Mouse (Mus musculus) regulatory T cell (primary cell): ENCODE data around the gene Rsu1.

Experiments
- in situ Hi-C: fragments of 300-600 bp; cut with MboI, MseI; formaldehyde crosslinking; loops from one replicate; pipeline ENCODE4 v1.15.1; 2025; ENCODE audit warnings: high pct_unique_total_duplicates

Rsu1 gene

DNA sequence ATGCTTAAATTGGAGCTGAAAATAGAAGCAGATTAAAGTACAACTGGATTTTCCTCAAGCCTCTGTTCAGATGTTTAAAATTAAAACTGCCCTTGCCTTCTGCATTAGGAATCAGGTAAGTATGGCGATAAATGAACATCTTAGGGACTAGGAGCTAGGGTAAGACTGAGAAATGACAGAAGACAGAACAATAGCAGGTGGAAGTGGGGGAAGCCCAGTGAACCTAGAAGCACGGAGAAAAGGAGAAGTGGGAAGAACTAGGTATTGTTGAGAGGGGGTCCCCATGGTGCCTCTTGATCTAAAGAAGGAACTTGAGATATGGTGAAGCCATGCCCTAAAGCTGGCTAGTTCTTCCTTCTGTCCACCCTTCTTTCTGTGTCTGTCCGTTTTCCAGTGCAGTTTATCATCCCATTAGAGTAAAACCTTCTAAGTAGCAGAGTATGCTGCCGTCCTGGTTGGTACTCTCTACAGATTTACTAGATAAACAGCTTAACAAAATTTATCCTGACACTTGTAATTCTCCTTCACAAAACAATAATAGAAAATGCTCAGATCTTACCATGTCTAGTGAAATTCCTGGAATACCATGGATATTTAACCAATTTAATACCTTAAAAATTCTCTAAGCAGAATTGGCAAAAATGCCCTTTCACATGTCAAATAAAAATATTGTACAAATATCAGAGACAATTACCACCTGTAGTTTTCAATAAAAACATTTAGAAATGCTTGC lies 101.9 kb downstream of the Rsu1 start:
- in situ Hi-C loops, result no loop called here

DNA sequence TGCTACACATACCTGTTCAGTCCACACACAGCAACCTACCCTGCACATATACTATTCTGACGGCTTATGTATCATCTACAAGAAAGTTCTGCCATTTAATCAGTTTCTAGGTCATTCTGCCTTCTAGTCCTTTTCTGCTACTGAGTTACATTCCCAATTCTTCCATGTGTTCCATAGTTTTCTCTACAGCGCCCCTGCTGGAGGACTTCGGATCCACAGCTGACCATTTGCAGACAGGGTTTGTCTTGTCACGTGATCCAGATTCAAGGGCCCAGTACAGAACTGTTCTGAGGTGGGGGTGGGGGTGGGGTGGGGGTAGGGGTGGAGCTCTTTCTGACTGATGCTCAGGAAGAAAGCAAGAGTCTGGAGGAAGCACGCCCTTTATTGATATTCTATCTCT lies 102.5 kb downstream of the Rsu1 start:
- in situ Hi-C loops, result no loop called here

DNA sequence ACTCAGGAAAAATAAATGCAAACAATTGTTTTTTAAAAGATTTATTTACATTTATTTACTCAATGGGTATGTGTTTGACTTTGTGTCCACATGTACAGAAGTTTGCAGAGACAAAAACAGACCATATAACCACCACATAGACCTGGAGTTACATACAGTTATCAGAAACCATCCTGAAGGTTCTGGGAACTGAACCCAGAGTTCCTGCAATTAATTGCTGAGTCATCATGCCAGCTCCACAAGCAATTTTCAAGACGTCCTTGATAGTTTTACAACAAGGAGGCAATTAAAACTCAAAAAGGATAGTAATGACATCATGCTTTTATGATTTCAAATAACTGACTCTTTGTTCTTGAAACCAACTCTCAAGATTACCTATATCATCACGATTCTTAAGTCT lies 109.5 kb downstream of the Rsu1 start:
- in situ Hi-C loops, result no loop called here

DNA sequence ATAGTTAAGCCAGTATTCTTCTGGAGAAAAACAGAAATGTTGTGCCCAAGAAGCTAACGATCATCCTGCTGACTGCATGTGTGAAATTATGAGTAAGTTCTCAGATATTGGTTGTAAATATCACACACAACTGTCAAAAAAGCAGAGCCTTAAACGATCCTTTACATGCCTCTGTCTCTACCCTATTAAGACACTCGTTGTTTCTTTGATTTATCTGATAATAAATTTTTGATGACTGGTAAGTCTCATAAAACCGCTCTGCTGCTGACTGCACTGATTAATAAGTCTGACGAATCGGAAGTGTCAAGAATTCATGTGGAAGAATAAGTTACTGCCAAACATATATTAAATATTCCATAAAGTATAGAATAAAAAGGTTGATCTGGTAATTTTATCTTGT lies 126.0 kb downstream of the Rsu1 start:
- in situ Hi-C loops, result no loop called here

DNA sequence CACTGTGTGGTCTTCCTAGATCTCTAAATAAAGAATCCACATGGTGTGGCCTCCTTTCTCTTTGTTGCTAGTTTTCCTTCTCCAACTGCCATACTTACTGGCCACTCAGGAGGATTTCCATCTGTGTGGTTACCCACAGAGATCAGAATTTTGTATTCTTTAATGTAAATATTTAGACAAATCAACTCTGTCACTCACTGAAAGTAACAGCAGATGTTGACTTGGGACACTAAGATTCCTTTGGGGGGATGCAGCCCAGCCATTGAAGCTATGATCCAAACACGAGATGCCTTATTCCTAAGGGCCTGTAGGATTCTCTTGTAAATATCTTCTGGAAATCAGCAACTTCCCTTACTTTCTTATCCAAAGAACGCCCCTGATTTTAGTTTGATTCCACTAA lies 136.3 kb downstream of the Rsu1 start:
- in situ Hi-C loops, result no loop called here

DNA sequence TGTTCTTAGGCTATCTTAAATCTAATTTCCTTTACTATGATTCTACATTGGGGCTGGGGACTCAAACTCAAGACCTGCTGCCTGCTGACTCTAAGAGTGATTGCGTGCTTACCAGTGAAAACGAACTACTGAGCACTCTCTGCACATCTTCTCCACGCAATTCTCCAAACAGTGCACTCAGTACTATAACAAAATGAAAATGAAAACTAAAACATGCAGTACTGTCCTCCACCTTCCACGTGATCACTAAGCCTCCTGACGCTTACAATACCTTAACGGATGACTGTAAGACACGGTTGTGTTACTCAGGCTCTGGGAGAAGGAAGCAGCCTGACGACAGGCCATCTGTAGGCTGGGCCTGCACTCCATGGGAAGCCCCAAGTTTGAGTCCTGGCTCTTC lies 138.4 kb downstream of the Rsu1 start:
- in situ Hi-C loops, result no loop called here

DNA sequence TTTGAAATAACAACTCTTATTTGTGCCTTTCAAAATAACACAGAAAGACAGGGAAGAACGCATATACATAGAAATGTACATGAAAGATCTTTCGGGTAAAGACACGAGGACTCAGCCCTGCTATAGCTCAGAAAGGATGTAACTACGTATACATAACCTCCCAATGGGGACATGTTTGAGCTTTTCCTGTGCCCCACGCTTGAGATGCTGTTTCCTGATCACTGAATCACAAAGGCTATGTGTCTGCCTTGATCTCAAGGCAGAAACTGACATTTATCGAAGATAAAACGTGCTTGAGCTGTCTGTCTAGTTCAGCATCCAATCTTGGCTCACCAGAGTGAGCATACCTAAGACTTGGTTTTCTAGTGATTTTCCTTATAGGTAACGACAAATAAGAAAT lies 138.8 kb downstream of the Rsu1 start:
- in situ Hi-C loops, result no loop called here

DNA sequence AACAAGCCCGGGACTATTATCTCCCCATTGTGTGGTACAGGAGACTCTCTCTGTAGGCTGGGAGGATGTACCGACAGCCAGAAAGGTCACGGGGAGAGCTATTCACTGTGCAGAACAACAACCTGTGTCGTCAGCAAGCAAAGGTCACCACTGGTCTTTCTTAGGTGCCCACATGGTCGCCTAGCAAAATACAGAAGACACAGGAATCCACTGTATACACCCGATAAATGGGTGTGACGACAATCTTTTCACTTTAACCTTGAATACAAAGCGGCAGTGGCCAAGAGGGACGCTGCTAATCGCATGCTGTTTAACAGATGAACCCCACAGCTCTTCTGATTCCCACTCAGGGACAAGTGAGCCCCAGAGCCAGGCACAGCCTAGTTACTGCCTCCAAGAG lies 141.4 kb downstream of the Rsu1 start:
- in situ Hi-C loops, result no loop called here

DNA sequence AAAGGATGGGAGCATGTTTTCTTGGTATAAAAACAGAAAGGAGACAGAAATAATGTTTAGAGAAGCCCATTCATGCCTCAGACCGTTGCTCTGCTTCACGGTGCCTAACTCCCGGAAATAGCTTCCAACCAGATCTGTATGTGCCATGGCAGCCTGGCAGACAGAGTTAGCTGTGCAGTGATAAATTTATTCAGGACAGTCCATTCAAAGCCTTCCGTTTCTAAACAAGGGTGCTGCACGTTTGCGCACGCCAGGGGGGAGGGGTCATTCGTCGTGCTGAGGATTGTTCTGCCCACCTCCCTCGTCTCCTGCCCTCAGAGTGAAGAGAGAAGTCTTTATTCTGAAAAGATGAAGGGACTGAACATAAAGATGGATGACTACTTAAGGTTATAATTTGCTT lies 141.9 kb downstream of the Rsu1 start:
- in situ Hi-C loops, result no loop called here

DNA sequence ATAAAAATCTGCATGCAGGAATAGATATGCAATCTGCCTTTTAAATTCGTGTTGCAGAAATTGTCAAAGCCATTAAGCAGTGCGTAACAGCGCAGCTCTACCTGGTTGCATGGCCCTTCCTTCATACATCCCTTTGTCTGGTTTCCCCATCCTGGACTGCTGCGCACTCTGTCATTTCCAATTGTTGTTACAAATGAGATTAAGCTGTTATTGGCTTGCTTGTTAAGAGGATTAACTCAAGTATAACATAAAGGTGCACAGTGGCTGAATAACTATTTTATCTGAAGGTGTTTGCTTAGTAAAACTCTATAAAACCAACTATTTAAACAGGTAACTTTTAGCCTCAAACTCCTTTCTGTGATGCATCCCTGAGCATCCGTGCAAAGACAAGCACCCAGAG lies 150.8 kb downstream of the Rsu1 start:
- in situ Hi-C loops, result no loop called here

DNA sequence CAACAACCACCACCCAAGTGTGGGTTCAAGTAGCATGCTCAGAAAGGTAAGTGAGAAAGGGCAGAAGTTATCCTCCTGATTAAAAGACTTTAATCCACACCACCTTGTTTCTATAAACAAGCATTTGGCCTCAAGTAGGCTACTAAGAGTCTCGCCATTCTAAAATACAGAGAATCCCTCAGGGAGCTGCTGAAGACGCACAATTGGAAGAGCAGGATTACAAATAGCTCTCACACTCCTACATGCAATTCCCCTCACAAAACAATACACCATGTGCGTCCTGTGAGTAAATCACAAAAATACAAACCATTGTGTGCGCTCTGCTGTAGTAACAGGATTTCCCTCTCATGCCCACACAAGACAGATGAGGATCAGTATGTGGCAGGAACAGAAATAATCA lies 153.3 kb downstream of the Rsu1 start:
- in situ Hi-C loops, result loop anchor here (10.0 kb wide), 1 partner anchor 1813 kb away; no protein-coding TSS in a partner anchor

DNA sequence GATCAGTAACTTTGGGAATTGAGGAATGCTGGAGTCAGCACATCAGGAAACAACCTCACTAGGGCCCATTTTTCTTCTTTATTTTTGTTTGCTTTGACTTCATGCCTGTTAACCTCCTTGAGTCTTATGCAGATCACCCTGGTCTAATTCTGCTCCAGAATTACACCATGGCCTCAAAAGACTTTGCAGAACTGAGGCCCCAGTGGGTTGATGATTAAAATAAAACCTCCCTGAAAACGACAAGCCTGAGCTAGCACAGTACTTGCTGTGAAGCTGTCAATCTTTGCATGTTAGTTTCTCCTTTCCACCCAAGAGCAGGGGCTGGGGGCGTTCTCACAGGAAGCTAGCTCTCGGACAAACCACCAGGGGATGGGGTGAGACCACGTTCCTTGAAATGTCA lies 164.7 kb downstream of the Rsu1 start:
- in situ Hi-C loops, result no loop called here

DNA sequence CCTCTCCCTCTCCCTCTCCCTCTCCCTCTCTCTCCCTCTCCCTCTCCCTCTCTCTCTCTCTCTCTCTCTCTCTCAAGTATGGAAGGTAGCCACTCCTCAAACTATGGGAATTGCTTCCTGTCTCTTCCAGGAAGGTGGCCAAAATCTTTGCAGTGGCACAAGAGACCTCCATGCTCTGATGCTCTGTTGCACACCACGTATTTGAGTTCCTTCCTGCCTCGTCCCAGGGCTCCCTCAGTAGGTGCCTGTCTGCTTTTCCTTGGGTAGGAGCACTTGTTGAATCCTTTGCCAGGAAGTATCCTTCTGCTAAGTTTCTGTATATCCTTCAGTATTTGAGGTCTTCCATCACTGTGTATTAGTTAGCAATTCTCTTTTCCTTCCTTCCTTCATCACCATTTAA lies 166.8 kb downstream of the Rsu1 start:
- in situ Hi-C loops, result no loop called here

DNA sequence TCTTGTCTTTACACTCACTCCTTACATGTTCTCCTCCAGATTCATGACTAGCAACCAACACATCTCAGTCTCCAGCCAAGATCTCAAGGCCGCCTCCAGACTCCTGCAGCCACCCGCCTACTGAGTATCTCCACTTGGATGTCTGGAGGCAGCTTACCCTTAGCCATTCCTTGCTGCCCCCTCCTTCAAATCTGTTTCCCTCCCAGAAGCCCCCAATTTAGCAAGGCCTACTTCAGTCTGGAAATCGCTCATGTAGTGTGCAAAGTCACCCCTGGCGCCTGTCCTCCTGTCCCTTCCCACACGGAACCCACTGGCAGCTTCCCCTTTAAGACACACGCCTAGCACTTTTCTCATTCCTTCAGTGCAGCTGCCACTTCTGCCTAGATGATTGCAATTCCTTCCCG lies 167.4 kb downstream of the Rsu1 start:
- in situ Hi-C loops, result no loop called here

DNA sequence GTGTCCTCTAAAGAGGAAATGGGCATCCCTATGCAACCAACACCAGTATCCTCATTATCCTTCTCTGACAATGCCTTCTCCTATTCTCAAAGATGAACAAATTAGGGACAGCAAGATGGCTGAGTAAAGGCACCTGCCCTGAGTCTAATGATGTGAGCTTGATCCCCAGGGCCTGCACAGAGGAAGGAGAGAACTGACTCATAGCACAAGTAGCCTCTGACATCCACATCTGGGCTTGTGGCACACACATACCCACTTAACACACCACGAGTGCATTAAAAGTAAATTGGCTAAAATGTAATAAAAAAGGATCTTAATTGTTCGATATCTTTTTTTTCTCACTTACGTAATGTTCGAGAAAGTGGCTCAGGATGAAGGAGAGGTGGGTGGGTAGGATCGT lies 177.2 kb downstream of the Rsu1 start:
- in situ Hi-C loops, result no loop called here

DNA sequence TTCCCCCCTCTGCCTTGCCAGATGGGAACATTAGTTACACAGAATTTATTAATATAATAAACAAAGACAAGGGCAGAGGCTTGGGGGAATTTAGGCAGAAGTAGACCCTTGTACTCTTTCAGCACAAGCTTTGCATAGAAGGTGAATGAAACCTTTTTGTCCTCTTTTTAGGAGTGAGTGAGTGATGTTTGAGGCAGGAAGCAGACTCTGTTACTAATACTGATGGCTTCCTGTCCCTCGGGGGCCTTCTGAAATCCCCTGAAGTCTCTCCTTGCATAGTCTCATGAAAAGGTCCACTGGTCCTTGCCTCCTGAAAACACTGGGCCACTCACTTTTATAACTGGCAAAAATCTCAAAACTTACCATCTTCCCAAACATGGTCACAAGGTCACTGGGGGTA lies 177.6 kb downstream of the Rsu1 start:
- in situ Hi-C loops, result no loop called here

DNA sequence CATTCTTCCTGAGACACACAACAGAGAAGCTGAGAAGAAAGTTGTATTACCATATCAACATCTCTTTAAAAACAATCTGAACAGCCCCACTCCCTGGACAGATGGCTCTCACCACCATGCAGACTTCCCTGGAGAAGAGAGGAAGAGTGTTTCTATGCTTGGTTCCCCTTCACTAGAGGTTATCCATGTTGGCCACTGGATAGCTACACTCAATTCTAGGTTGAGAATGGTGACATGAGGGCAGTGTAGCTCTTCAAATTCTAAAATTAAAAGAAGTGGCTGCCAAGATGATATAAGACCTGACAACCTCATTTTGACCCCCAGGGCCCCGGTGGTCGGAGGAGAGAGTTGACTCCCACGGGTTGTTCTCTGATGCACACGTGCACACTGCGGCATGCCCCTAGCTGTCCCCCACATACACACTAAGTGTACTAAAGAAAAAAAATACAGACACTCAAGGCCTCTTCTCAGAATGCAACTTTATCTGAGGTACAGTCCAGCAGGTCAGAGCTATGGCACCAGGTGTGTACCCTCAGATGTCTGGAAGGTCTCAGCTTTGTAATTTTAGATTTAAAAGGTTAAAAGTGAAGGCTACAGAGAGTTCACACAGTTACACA lies 179.7 kb downstream of the Rsu1 start:
- in situ Hi-C loops, result no loop called here

DNA sequence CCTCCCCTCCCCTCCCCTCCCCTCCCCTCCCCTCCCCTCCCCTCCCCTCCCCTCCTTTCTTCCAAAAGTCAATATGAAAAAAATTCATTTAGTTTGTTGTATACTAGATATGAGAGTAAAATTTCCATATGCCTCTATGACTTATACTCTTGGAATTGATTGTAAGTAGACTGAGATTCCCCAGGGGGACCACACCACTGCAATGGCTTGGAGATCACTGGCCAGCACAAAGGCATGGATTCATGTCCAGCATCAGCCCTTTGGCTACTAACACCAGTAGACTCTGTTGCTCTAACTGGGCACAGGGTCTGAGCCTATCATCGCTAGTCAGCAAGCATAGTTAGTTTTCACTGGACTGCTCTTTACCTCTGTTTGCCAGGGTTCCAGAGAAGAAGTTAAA lies 180.4 kb downstream of the Rsu1 start:
- in situ Hi-C loops, result no loop called here

DNA sequence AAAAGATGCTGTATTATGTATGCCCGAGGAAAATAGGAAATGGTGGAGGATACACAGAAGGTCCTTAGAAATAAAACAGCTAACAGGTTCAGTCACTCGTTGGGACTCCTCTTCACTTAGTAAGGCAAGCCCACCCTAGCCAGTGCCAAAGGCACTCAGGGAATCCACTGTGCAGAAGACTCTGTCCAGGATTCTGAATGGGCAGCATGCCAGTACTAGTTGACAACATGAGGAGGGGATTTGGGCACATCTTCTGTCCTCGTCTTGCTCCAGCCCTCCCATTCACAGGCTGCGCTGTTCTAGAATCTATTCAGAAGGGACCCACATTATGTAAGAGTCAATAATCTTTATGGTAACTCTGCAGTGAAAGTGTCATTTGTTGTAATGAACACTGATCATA lies 181.4 kb downstream of the Rsu1 start:
- in situ Hi-C loops, result no loop called here

DNA sequence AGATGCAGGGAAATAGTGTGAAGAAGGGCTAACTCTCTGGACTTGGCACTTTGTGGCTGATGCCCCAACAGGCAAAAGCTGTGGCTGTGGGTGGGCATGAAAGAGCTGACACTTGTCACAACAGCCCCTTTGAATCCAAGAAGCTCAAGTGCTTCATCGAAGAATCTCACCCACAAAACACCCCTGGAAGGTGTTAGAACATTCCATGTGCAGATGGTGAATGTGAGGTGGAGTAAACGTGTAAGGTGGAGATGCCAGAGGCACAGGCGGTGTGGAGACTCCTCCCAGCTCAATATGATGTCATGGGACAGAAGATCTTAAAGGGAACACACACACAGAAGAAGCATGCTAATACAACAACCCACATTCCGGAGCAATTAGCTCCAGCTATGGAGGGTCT lies 182.9 kb downstream of the Rsu1 start:
- in situ Hi-C loops, result no loop called here

DNA sequence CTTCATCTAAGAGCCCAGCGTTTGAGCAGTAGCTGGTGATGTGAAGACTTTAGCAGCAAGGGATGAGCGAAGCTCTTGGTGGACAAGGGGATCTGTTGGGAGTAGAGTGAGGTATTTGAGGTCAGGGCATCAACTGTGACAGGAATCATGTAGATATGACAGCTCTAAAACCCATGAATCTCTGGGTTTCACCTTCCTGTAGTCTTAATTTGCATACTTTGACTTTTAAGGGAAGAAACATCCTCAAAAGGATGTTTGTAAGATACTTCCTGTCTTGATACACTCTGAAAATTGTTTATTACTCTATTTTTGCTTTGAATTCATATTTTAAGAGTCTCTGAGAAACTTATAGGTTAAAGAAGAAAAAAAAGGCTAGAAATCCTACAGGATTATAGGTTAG lies 183.4 kb downstream of the Rsu1 start:
- in situ Hi-C loops, result no loop called here

DNA sequence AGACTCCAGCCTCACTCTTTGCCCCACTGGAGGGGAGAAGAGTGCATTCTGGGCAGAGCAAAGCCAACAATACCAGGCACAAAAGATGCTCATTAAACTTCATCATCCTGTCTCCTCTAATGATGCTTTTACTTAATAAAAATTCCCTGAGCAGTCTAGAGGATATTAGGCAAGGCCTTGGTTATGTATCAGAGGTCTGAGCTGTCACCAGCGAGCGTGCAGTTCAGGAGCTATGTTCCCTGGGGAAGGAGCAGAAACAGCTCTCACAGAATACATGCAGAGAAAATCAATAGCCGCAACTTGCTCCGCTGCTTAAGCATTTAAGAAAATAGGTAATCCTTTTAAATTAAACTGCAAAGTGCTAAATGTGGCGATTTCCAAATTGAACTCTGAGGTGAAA lies 187.0 kb downstream of the Rsu1 start:
- in situ Hi-C loops, result no loop called here

DNA sequence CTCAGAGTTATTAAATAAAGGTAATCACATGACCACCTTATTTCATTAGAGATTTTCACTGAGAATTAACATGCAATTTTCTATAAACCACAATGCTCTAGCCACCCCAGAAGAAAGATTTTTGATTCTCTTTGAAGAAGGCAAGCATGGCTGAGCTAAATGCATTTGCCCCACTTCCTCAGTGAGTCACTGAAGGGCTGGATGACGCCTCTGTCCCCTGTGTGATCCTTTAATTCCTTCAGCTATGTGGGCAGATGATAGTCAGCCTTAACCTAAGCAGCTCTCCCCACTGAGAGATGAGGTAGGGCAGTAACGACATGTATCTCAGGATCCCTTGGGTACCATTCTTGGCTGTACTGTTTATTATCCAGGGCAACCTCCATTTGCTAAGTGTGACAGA lies 190.7 kb downstream of the Rsu1 start:
- in situ Hi-C loops, result no loop called here

DNA sequence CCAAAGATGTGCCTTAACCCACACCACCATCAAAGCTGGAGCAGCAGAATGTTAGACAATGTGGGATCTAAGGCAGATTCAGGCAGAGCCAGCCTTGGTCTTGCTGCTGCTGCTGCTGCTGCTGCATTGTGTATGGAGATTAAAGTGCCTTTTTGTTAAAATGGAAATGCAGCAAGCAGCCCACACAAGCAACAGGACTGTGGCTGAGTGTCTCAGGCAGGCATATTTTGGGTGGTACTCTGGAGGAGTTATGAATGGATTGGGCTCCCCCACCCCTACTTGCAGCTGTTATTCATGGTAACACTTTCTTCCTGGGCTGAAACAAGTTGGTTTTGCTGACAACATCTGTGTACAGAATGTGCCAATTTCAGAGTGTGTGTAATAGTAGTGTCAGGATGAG lies 199.0 kb downstream of the Rsu1 start:
- in situ Hi-C loops, result no loop called here
